24 mouse cellular contexts compared by ENCODE assay signal in the genomic region with DNA sequence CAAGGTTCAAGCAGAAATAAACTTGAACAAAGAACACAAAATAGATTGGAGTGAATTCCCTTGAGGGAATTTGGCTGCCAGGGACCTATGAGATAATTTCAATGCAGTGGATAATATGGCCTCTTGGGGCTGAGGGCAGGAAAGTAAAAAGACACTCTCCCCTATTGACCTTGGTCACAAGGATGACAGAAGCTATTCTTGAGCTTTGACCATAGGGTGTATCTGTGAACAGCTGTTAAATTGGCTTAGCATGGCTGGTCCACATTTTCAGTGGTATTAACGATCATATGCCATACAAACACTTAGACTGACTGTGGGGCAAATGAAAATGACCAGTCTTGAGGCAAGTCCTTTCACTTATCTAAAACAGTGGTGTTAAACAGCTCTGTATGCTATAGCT.
A peak's percentile ranks its signal among the peaks of the same experiment; 100 is the strongest.
DNase-seq lines count a peak whose midpoint lies in the region; ATAC-seq lines count a peak whose summit lies in the region.
"Had no signal": no experiment of that assay in that cellular context is flagged by ENCODE, and none has a peak within 500 bp of the region (broad histone marks: within the 10 kb centered on the region; RNA-seq: fewer than 3 reads in every experiment).

No protein-coding gene starts in this region.

- no peaks in the 10 kb centered on the region for H3K27me3 ChIP-seq in hindbrain, embryonic 10.5 days (ENCODE audit: insufficient read depth, poor library complexity, severe bottlenecking)
- H3K27me3 ChIP-seq in hindbrain, embryonic 12.5 days, result no peaks in the 10 kb centered on the region
- H3K27me3 ChIP-seq: embryonic facial prominence, embryonic 13.5 days; forebrain, embryonic 12.5 days; forebrain, embryonic 15.5 days; hindbrain, embryonic 15.5 days; intestine, embryonic 15.5 days; Patski had no signal

- H3K4me1 ChIP-seq in hindbrain, embryonic 10.5 days (replicated peaks), result peaks cover 18% of the 10 kb centered on the region
- H3K4me1 ChIP-seq in hindbrain, embryonic 12.5 days, result peaks cover 9% of the 10 kb centered on the region
- H3K4me1 ChIP-seq: embryonic facial prominence, embryonic 10.5 days; embryonic facial prominence, embryonic 13.5 days; forebrain, embryonic 15.5 days; intestine, embryonic 15.5 days had no signal

- H3K4me3 ChIP-seq in hindbrain, embryonic 10.5 days, result no peak overlapping the region
- H3K4me3 ChIP-seq in hindbrain, embryonic 12.5 days, result no peak overlapping the region
- H3K4me3 ChIP-seq: embryonic facial prominence, embryonic 10.5 days; embryonic facial prominence, embryonic 13.5 days; erythroblast, embryonic 14.5 days; forebrain, embryonic 12.5 days; forebrain, embryonic 15.5 days; heart, adult 2 months; hindbrain, embryonic 15.5 days; intestine, embryonic 15.5 days had no signal

- no peaks in the 10 kb centered on the region for H3K9me3 ChIP-seq in hindbrain, embryonic 10.5 days
- H3K9me3 ChIP-seq in hindbrain, embryonic 12.5 days (replicated peaks), result no peaks in the 10 kb centered on the region
- H3K9me3 ChIP-seq: embryonic facial prominence, embryonic 10.5 days; embryonic facial prominence, embryonic 13.5 days; forebrain, embryonic 12.5 days; forebrain, embryonic 15.5 days; hindbrain, embryonic 15.5 days; intestine, embryonic 15.5 days had no signal

- DNase-seq in embryo, embryonic 10 days (ENCODE audit: low spot score), result peak; percentile 21
- DNase-seq in embryo, embryonic 11 days, result no peak
- DNase-seq in hindbrain, embryonic 10.5 days (ENCODE audit: low spot score), result no peak
- peak; percentile 23 for DNase-seq in retina, embryonic 14.5 days (ENCODE audit: low spot score)
- DNase-seq in retina, postnatal 1 day, result no peak
- DNase-seq: adrenal gland, postnatal 10 days; adrenal gland, postnatal 36 days; cerebellum, adult 11 months; cerebellum, adult 2 months; cerebellum, adult 9-11 months; cerebellum, postnatal 25 days; gastrocnemius, postnatal 25 days; heart, adult 2 months; kidney, adult 11 months had no signal

- no peak overlapping the region for H3K4me2 ChIP-seq in hindbrain, embryonic 12.5 days (replicated peaks)
- H3K4me2 ChIP-seq: embryonic facial prominence, embryonic 13.5 days; forebrain, embryonic 12.5 days; forebrain, embryonic 15.5 days; heart, embryonic 11.5 days; hindbrain, embryonic 15.5 days; intestine, embryonic 15.5 days had no signal

- ATAC-seq in hindbrain, embryonic 12.5 days (ENCODE audit: low FRiP score), result no peak
- ATAC-seq: forebrain, embryonic 15.5 days; intestine, embryonic 15.5 days; Patski had no signal

- peak overlapping the region; percentile 53; the same call in 1 of the 2 replicates for H3K27ac ChIP-seq in hindbrain, embryonic 10.5 days
- no peak overlapping the region for H3K27ac ChIP-seq in hindbrain, embryonic 12.5 days
- H3K27ac ChIP-seq: embryonic facial prominence, embryonic 10.5 days; embryonic facial prominence, embryonic 13.5 days; forebrain, embryonic 12.5 days; forebrain, embryonic 15.5 days; heart, adult 2 months; hindbrain, embryonic 15.5 days; intestine, embryonic 15.5 days had no signal

- H3K36me3 ChIP-seq in hindbrain, embryonic 10.5 days, result no peaks in the 10 kb centered on the region
- H3K36me3 ChIP-seq in hindbrain, embryonic 12.5 days, result no peaks in the 10 kb centered on the region
- H3K36me3 ChIP-seq: embryonic facial prominence, embryonic 10.5 days; embryonic facial prominence, embryonic 13.5 days; forebrain, embryonic 12.5 days; forebrain, embryonic 15.5 days; hindbrain, embryonic 15.5 days; intestine, embryonic 15.5 days had no signal

- 54% methylated on average over 1 of the region's 1 CpGs for WGBS in hindbrain, embryonic 10.5 days
- WGBS in hindbrain, embryonic 12.5 days, result 48% methylated on average over 1 of the region's 1 CpGs

- no peak overlapping the region for H3K9ac ChIP-seq in hindbrain, embryonic 12.5 days
- H3K9ac ChIP-seq: embryonic facial prominence, embryonic 13.5 days; forebrain, embryonic 12.5 days; forebrain, embryonic 15.5 days; hindbrain, embryonic 15.5 days; intestine, embryonic 15.5 days had no signal

Comparison
In these comparisons a context has a peak if more than half of its experiments do, and no peak if none do; other contexts are left out.
1. DNase-seq: peak in embryo, embryonic 10 days (single experiment) and retina, embryonic 14.5 days (single experiment); none in embryo, embryonic 11 days (single experiment), hindbrain, embryonic 10.5 days (single experiment) and retina, postnatal 1 day (single experiment).